Mouse (Mus musculus): ENCODE results near the gene Otud7a. TPM values are rescaled to one million over a fixed set of nuclear protein-coding genes. Genes with fewer than 3 reads are reported as not detected.

Otud7a gene
- under 1 TPM; 0.50 to 0.53 TPM for total RNA-seq (2021)
- long read RNA-seq, experiment 1, partial matches to known transcripts: 0 of 3 reads
- long read RNA-seq, experiment 1, other reads (novel, unspliced or antisense): 3 of 3 reads
- long read RNA-seq, experiment 2: 0 reads

- peak; percentile 77 to 82 for DNase-seq
Observed at GRCm38 (mm10) chr7:63444484-63445345, at the start of gene Otud7a. TSS of gene Otud7a (plus strand) at chr7:63444751.

GRCm38 (mm10) chr7:63405988-63406387, 38.6 kb upstream of the Otud7a start:
- DNase-seq: no peak

GRCm38 (mm10) chr7:63445346-63445700, 772 bp downstream of the Otud7a start:
- no peak for DNase-seq

GRCm38 (mm10) chr7:63446951-63447350, 2.4 kb downstream of the Otud7a start:
- DNase-seq: no peak

- no peak for DNase-seq
Observed at GRCm38 (mm10) chr7:63455228-63455627, 10.7 kb downstream of the Otud7a start.

- no peak for DNase-seq
Observed at GRCm38 (mm10) chr7:63462234-63462633, 17.7 kb downstream of the Otud7a start.

GRCm38 (mm10) chr7:63462684-63463083, 18.1 kb downstream of the Otud7a start:
- DNase-seq: no peak

GRCm38 (mm10) chr7:63466729-63467128, 22.2 kb downstream of the Otud7a start:
- no peak for DNase-seq

- no peak for DNase-seq
Observed at GRCm38 (mm10) chr7:63468258-63468657, 23.7 kb downstream of the Otud7a start.

- no peak for DNase-seq
Observed at GRCm38 (mm10) chr7:63483091-63483490, 38.5 kb downstream of the Otud7a start.

GRCm38 (mm10) chr7:63497051-63497547, 52.5 kb downstream of the Otud7a start:
- DNase-seq: no peak

GRCm38 (mm10) chr7:63504202-63504601, 59.7 kb downstream of the Otud7a start:
- no peak for DNase-seq

- DNase-seq: no peak
Observed at GRCm38 (mm10) chr7:63508079-63508478, 63.5 kb downstream of the Otud7a start.

GRCm38 (mm10) chr7:63509825-63510224, 65.3 kb downstream of the Otud7a start:
- DNase-seq: no peak

GRCm38 (mm10) chr7:63511458-63511857, 66.9 kb downstream of the Otud7a start:
- no peak for DNase-seq

- DNase-seq: no peak
Observed at GRCm38 (mm10) chr7:63512561-63512960, 68.0 kb downstream of the Otud7a start.

- DNase-seq: no peak
Observed at GRCm38 (mm10) chr7:63516141-63516895, 71.8 kb downstream of the Otud7a start.

- DNase-seq: no peak
Observed at GRCm38 (mm10) chr7:63520299-63520698, 75.7 kb downstream of the Otud7a start.

GRCm38 (mm10) chr7:63522403-63522802, 77.9 kb downstream of the Otud7a start:
- no peak for DNase-seq

GRCm38 (mm10) chr7:63523051-63523450, 78.5 kb downstream of the Otud7a start:
- no peak for DNase-seq

- no peak for DNase-seq
Observed at GRCm38 (mm10) chr7:63540293-63540692, 95.7 kb downstream of the Otud7a start.

- DNase-seq: no peak
Observed at GRCm38 (mm10) chr7:63554457-63554856, 109.9 kb downstream of the Otud7a start.

- DNase-seq: no peak
Observed at GRCm38 (mm10) chr7:63556324-63556723, 111.8 kb downstream of the Otud7a start.

Measured in adrenal gland, postnatal 36 days (tissue).